16 mouse cellular contexts compared by ENCODE assay signal in the genomic region with DNA sequence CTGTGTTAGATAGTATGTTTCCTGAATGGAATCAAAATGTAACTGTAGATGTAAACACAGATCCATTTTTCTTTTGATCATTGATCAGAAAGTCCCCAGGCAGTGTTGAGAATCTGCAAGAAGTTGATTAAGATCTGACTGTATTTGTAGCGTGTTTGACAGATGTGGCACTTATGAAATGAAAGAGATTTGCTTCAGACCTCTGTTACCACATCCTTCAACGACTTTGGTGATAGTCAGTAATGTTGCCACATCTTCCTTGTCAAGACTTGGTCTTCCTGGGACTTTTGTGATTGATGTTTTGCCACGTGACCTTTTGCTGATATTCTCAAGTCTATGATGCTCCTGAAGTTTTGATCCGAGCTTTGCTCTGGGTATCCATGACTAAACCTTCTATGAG. TPM values are rescaled to one million over a fixed set of nuclear protein-coding genes. Genes with fewer than 3 reads are reported as not detected.
"Had no signal": no experiment of that assay in that cellular context is flagged by ENCODE, and none has a peak within 500 bp of the region (broad histone marks: within the 10 kb centered on the region; RNA-seq: fewer than 3 reads in every experiment).

No protein-coding gene starts in this region.

- ATAC-seq: intestine, embryonic 16.5 days; liver, postnatal 0 days; midbrain, embryonic 16.5 days had no signal

- H3K36me3 ChIP-seq: kidney, embryonic 15.5 days; limb, embryonic 15.5 days; liver, embryonic 13.5 days; lung, embryonic 15.5 days; midbrain, embryonic 12.5 days had no signal

- H3K27me3 ChIP-seq: kidney, embryonic 15.5 days; limb, embryonic 15.5 days; liver, embryonic 13.5 days; lung, embryonic 15.5 days; midbrain, embryonic 12.5 days had no signal

- H3K4me3 ChIP-seq: kidney, embryonic 15.5 days; limb, embryonic 15.5 days; liver, embryonic 13.5 days; lung, embryonic 15.5 days; midbrain, embryonic 12.5 days had no signal

- H3K27ac ChIP-seq: kidney, embryonic 15.5 days; limb, embryonic 15.5 days; liver, embryonic 13.5 days; lung, embryonic 15.5 days; macrophage; midbrain, embryonic 12.5 days; stomach, postnatal 0 days had no signal

- H3K4me1 ChIP-seq: kidney, embryonic 15.5 days; limb, embryonic 15.5 days; lung, embryonic 15.5 days; midbrain, embryonic 12.5 days had no signal

- H3K9me3 ChIP-seq: kidney, embryonic 15.5 days; limb, embryonic 15.5 days; liver, embryonic 13.5 days; lung, embryonic 15.5 days; midbrain, embryonic 12.5 days had no signal

- DNase-seq: kidney, adult 2 months; kidney, postnatal 14 days; liver, embryonic 13.5 days; liver, postnatal 0 days; lung, postnatal 14 days; thymus, postnatal 4 days had no signal

RNA-seq across cellular contexts. Expression of gene Il20ra, which starts 35.3 kb away (rescaled TPM):
- total RNA-seq: layer of hippocampus, adult 8-10 months had no signal
- polyA plus RNA-seq: large intestine, adult 2 months; macrophage; midbrain, embryonic 12.5 days had no signal
